Mouse (Mus musculus): ENCODE measurements around the gene Ralgapa1. TPM values are rescaled to one million over a fixed set of nuclear protein-coding genes. Genes with fewer than 3 reads are reported as not detected.

Ralgapa1 gene
- 4.4 TPM for polyA plus RNA-seq (2012; fragmentation: generic; extraction: Trizol)

- Histone ChIP-seq H3K79me2 (ENCODE audit: control insufficient read depth, insufficient read depth) (peaks cover 27% of the 10 kb centered on the region), H3K27me3 (ENCODE audit: control insufficient read depth, insufficient read depth, insufficient read length) (no peaks in the 10 kb centered on the region), H3K36me3 (ENCODE audit: control insufficient read depth, insufficient read depth) (no peaks in the 10 kb centered on the region)
Measured at GRCm38 (mm10) chr12:55820661-55821314, at the start of gene Ralgapa1. Gene Ralgapa1 (minus strand): TSS chr12:55821167.

GRCm38 (mm10) chr12:55869622-55870322 lies 48.8 kb upstream of the Ralgapa1 start:
- Histone ChIP-seq H3K27me3 (ENCODE audit: control insufficient read depth, insufficient read depth, insufficient read length) (no peaks in the 10 kb centered on the region), H3K4me2 (ENCODE audit: low read depth) (no peak overlapping the region), H3ac (ENCODE audit: control insufficient read depth, insufficient read length) (no peak overlapping the region), H3K79me2 (ENCODE audit: control insufficient read depth, insufficient read depth) (no peaks in the 10 kb centered on the region), H3K4me3 (no peak overlapping the region), H3K36me3 (ENCODE audit: control insufficient read depth, insufficient read depth) (peaks cover 37% of the 10 kb centered on the region)
- TF ChIP-seq CEBPB (IDR thresholded peaks at IDR 0.05; ENCODE audit: insufficient read depth, poor library complexity, severe bottlenecking): no peak
- TF ChIP-seq POLR2AphosphoS2 (IDR thresholded peaks at IDR 0.05; ENCODE audit: insufficient read length, low read depth): no peak
- TF ChIP-seq USF1 (IDR thresholded peaks at IDR 0.05; ENCODE audit: low read depth): no peak

More at GRCm38 (mm10) chr12:55820661-55821314, at the start of gene Ralgapa1:
- Histone ChIP-seq H3K4me2 (ENCODE audit: low read depth) (peak within 1 kb of the TSS; percentile 58), H3K4me3 (peak within 1 kb of the TSS; percentile 50), H3ac (ENCODE audit: control insufficient read depth, insufficient read length) (peak within 1 kb of the TSS; percentile 79)
- TF ChIP-seq CEBPB (IDR thresholded peaks at IDR 0.05; ENCODE audit: insufficient read depth, poor library complexity, severe bottlenecking) (no peak), POLR2AphosphoS2 (IDR thresholded peaks at IDR 0.05; ENCODE audit: insufficient read length, low read depth) (peak; percentile 32), POLR2A (IDR thresholded peaks at IDR 0.05; ENCODE audit: insufficient read length, low read depth) (peak; percentile 52)

DNA sequence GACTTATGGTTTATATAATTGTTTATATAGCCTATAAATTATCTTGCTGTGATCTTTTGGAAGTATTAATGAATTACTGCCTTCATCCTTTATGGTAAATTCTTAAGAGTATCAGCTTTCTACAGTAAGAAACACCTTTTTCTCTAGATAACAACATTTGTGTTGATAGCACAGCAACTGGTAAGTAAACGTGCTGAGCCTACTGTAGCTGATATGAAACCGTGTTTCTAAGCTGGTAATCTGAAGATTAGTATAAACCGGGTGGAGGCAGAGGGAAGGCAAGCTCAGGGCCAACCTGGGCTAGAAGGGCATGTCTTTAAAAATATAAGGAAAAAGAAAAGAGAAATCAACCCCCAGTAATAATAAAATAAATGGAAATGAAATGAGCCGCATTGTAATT lies 46.8 kb upstream of the Ralgapa1 start:
- H3K27me3 ChIP-seq (ENCODE audit: control insufficient read depth, insufficient read depth, insufficient read length): no peaks in the 10 kb centered on the region
- no peaks in the 10 kb centered on the region for H3K79me2 ChIP-seq (ENCODE audit: control insufficient read depth, insufficient read depth)
- no peak overlapping the region for H3K4me2 ChIP-seq (ENCODE audit: low read depth)
- TF ChIP-seq SRF (IDR thresholded peaks at IDR 0.05; ENCODE audit: control insufficient read depth, insufficient read length, low read depth): no peak
- TF ChIP-seq MAX (IDR thresholded peaks at IDR 0.05; ENCODE audit: low read depth): no peak
- TF ChIP-seq REST (IDR thresholded peaks at IDR 0.05; ENCODE audit: insufficient read depth, insufficient read length): no peak
- no peak for TF ChIP-seq TCF12 (IDR thresholded peaks at IDR 0.05; ENCODE audit: insufficient read depth, poor library complexity, severe bottlenecking)
- TF ChIP-seq POLR2AphosphoS2 (IDR thresholded peaks at IDR 0.05; ENCODE audit: insufficient read length, low read depth): no peak
- no peak for TF ChIP-seq CEBPB (IDR thresholded peaks at IDR 0.05; ENCODE audit: insufficient read depth, poor library complexity, severe bottlenecking)
- TF ChIP-seq MYOG (IDR thresholded peaks at IDR 0.05; ENCODE audit: control insufficient read depth in 1 of 3, insufficient read depth in 1 of 3, insufficient read length in 2 of 3, low read depth in 2 of 3): no peak
- TF ChIP-seq USF1 (IDR thresholded peaks at IDR 0.05; ENCODE audit: low read depth): no peak
- TF ChIP-seq TCF3 (IDR thresholded peaks at IDR 0.05; ENCODE audit: insufficient read length, low read depth): no peak
- no peak overlapping the region for H3K4me3 ChIP-seq
- peaks cover 37% of the 10 kb centered on the region for H3K36me3 ChIP-seq (ENCODE audit: control insufficient read depth, insufficient read depth)
- no peak overlapping the region for H3ac ChIP-seq (ENCODE audit: control insufficient read depth, insufficient read length)

- no peak overlapping the region for H3ac ChIP-seq (ENCODE audit: control insufficient read depth, insufficient read length)
- H3K27me3 ChIP-seq (ENCODE audit: control insufficient read depth, insufficient read depth, insufficient read length): no peaks in the 10 kb centered on the region
- H3K79me2 ChIP-seq (ENCODE audit: control insufficient read depth, insufficient read depth): no peaks in the 10 kb centered on the region
- H3K4me3 ChIP-seq: no peak overlapping the region
- peaks cover 36% of the 10 kb centered on the region for H3K36me3 ChIP-seq (ENCODE audit: control insufficient read depth, insufficient read depth)
- TF ChIP-seq MYOD1 (IDR thresholded peaks at IDR 0.05; ENCODE audit: control insufficient read depth in 1 of 3, insufficient read length in 2 of 3, low read depth in 2 of 3) (no peak), SRF (IDR thresholded peaks at IDR 0.05; ENCODE audit: control insufficient read depth, insufficient read length, low read depth) (no peak), MAX (IDR thresholded peaks at IDR 0.05; ENCODE audit: low read depth) (no peak), USF1 (IDR thresholded peaks at IDR 0.05; ENCODE audit: low read depth) (no peak), TCF12 (IDR thresholded peaks at IDR 0.05; ENCODE audit: insufficient read depth, poor library complexity, severe bottlenecking) (no peak), TCF3 (IDR thresholded peaks at IDR 0.05; ENCODE audit: insufficient read length, low read depth) (no peak), CEBPB (IDR thresholded peaks at IDR 0.05; ENCODE audit: insufficient read depth, poor library complexity, severe bottlenecking) (no peak), MYOG (IDR thresholded peaks at IDR 0.05; ENCODE audit: control insufficient read depth in 1 of 3, insufficient read depth in 1 of 3, insufficient read length in 2 of 3, low read depth in 2 of 3) (no peak)
- H3K4me2 ChIP-seq (ENCODE audit: low read depth): no peak overlapping the region
Measured at GRCm38 (mm10) chr12:55860631-55861030, 39.7 kb upstream of the Ralgapa1 start.

DNA sequence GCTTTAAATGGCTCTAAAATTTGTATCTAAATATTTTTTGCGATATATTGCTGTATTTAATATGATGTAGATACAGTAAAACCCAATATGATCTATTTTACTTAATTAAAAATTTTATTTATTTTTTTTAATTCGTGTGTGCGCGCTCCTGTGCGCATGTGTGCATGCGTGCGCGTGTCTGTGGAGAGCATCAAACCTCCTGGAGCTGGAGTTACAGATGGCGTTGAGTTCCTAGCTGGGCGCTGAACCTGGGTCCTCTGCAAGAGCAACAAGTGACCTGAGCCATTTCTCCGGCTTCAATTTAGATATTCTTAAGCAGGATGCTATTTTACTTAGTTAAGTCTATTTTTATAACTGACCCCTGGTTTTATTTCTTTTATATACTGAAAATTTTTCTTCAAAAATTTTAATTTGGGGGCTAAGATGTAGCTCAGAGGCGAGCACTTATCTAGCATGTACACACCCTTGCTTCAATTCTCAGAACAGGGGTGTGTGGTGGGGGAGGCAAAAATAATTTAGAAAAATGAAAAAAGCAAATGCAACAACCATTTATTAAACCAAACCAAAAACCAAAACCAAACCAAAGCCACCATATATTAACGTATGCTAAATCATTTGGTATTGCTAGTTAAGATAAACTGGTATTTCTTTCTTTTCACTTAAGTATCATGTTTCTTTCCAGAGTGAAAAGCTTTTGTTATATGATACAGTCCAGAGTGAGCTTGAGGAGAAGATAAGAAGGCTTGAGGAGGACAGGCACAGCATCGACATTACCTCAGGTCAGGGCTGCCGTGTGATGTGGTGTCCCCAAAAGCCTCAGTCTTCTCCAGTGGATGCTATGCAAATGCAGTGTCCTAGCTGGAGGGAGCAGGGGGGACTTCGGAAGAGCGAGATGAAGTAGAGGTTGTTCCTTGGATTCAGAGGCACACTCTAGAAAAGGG lies 38.7 kb upstream of the Ralgapa1 start:
- Histone ChIP-seq H3ac (ENCODE audit: control insufficient read depth, insufficient read length) (no peak overlapping the region), H3K4me3 (no peak overlapping the region), H3K79me2 (ENCODE audit: control insufficient read depth, insufficient read depth) (no peaks in the 10 kb centered on the region), H3K27me3 (ENCODE audit: control insufficient read depth, insufficient read depth, insufficient read length) (no peaks in the 10 kb centered on the region), H3K36me3 (ENCODE audit: control insufficient read depth, insufficient read depth) (peaks cover 29% of the 10 kb centered on the region), H3K4me2 (ENCODE audit: low read depth) (no peak overlapping the region)
- TF ChIP-seq POLR2A (IDR thresholded peaks at IDR 0.05; ENCODE audit: insufficient read length, low read depth) (no peak), MYOD1 (IDR thresholded peaks at IDR 0.05; ENCODE audit: control insufficient read depth in 1 of 3, insufficient read length in 2 of 3, low read depth in 2 of 3) (no peak), POLR2AphosphoS2 (IDR thresholded peaks at IDR 0.05; ENCODE audit: insufficient read length, low read depth) (no peak), USF1 (IDR thresholded peaks at IDR 0.05; ENCODE audit: low read depth) (no peak), MYOG (IDR thresholded peaks at IDR 0.05; ENCODE audit: control insufficient read depth in 1 of 3, insufficient read depth in 1 of 3, insufficient read length in 2 of 3, low read depth in 2 of 3) (no peak), MAX (IDR thresholded peaks at IDR 0.05; ENCODE audit: low read depth) (no peak), TCF12 (IDR thresholded peaks at IDR 0.05; ENCODE audit: insufficient read depth, poor library complexity, severe bottlenecking) (no peak), TCF3 (IDR thresholded peaks at IDR 0.05; ENCODE audit: insufficient read length, low read depth) (no peak), CEBPB (IDR thresholded peaks at IDR 0.05; ENCODE audit: insufficient read depth, poor library complexity, severe bottlenecking) (no peak)
